Mouse (Mus musculus) erythroblast, embryonic 14.5 days (primary cell): ENCODE results near the gene Olfr574.

Experiments used
- GATA1 ChIP-seq: IDR thresholded peaks from 2 replicates; pipeline ENCODE4 v1.6.1; 2012; ENCODE audit warnings: low read length, inconsistent platforms, mixed read lengths
- TAL1 ChIP-seq: IDR thresholded peaks from 3 replicates; pipeline ENCODE4 v1.6.1; 2012; ENCODE audit warnings: low read length, inconsistent platforms, mixed read lengths

DNA sequence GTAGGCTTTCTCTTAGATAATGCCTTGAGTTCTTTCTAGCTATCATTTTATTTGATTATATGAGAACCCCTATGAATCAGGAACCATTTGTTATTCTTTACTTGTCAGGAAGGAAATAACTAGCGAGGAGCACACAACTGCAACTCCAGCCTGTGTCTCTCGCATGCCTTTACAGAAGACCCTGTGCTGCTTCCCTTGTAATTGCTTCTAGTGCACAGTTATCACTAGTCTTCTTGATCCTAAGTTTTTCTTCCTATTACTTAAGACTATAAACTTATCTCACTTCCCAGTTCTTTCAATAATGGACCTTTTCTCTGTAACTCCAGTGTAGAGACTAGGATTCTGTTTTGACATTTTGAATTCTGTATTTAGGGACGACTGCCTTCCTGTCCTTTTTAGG is 9.9 kb downstream of the Olfr574 start:
- no peak for TF ChIP-seq GATA1
- no peak for TF ChIP-seq TAL1
